Mouse (Mus musculus): ENCODE measurements around the gene Rbfox1. TPM values are rescaled to one million over a fixed set of nuclear protein-coding genes. Genes with fewer than 3 reads are reported as not detected.

The Rbfox1 gene
- polyA plus RNA-seq, 1 experiment from 2014 or later = 1.9 TPM

DNA sequence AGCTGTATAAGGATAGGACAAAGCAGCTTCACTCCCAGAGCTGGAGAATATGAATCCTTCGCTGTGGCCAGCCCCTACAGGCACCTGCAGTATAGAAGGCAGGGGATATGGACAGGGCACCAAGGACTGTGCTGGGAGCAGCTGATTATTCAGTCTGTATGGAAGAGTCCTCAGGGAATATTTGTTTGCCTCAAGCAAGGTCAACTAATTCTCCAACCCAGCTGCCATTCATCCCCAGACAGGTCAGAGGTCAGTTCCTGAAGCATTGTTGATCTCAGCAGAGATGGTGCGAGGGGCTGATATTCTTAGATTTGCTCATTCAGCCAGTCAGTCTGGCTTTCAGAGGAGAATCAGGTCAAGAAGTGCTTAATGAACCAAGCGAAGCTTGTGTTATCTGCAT is 1175.7 kb downstream of the Rbfox1 start:
- DNase-seq (ENCODE audit: low spot score) (no peak), ATAC-seq (ENCODE audit: low FRiP score, low TSS enrichment) (no peak)
- Histone ChIP-seq H3K4me3 (ENCODE audit: low read depth, low read length) (no peak overlapping the region), H3K4me2 (replicated peaks; ENCODE audit: low read depth) (no peak overlapping the region), H3K27me3 (ENCODE audit: control insufficient read depth, insufficient read depth, low read length) (no peaks in the 10 kb centered on the region), H3K27ac (replicated peaks) (no peak overlapping the region), H3K4me1 (replicated peaks; ENCODE audit: control insufficient read depth, insufficient read depth) (no peaks in the 10 kb centered on the region), H3K36me3 (ENCODE audit: control insufficient read depth, insufficient read depth, low read length) (no peaks in the 10 kb centered on the region), H3K9me3 (ENCODE audit: control insufficient read depth, low read length) (no peaks in the 10 kb centered on the region), H3K9ac (ENCODE audit: low read length) (no peak overlapping the region)
- TF ChIP-seq EP300 (optimal IDR thresholded peaks at IDR 0.05) (no peak), CTCF (IDR thresholded peaks at IDR 0.05; ENCODE audit: low read depth) (no peak)
- 71% methylated on average over 3 of the region's 3 CpGs for WGBS

DNA sequence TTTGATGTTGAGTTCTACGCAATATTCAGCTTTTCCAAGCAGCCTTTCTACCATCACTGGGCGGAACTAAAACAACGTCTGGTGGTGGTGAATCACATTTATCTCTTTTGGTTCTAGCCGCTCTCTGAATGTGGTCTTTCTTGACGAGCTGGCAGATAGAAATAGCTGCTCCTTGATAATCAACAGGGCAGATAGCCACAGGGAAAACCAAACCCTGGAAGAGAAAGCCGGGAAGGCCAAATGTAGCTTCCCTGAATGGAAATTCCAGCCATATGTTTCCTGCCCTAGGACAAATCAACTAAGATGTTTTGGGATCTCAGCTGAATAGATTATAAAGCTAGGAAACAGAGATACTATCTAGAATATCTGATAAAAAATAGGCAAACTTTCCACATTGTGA is 1177.4 kb downstream of the Rbfox1 start:
- ATAC-seq (ENCODE audit: low FRiP score, low TSS enrichment) (no peak), DNase-seq (ENCODE audit: low spot score) (no peak)
- Histone ChIP-seq H3K9ac (ENCODE audit: low read length) (no peak overlapping the region), H3K27ac (replicated peaks) (no peak overlapping the region), H3K4me3 (ENCODE audit: low read depth, low read length) (no peak overlapping the region), H3K4me1 (replicated peaks; ENCODE audit: control insufficient read depth, insufficient read depth) (no peaks in the 10 kb centered on the region), H3K36me3 (ENCODE audit: control insufficient read depth, insufficient read depth, low read length) (no peaks in the 10 kb centered on the region), H3K27me3 (ENCODE audit: control insufficient read depth, insufficient read depth, low read length) (no peaks in the 10 kb centered on the region), H3K9me3 (ENCODE audit: control insufficient read depth, low read length) (no peaks in the 10 kb centered on the region), H3K4me2 (replicated peaks; ENCODE audit: low read depth) (no peak overlapping the region)
- 81% methylated on average over 6 of the region's 6 CpGs for WGBS
- TF ChIP-seq EP300 (optimal IDR thresholded peaks at IDR 0.05) (no peak), CTCF (IDR thresholded peaks at IDR 0.05; ENCODE audit: low read depth) (no peak)

DNA sequence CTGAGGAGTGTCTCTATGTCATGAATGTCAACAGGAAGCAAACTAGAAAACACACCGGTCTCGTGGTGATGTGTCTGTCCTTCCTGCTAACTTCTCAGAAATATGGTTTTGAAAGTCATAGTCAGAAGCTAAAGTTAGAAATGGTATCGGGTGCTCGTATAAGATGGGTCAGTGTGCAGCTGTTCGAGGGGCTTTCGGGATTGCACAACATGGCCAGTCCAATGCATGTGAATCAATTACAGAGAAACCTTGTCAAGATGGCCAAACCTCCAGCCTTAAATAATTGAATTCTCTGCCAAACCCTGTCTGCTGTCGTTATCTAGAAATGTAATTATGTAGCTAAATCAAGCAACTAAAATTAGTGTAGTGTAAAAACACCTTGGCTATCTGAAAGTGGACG is 1182.0 kb downstream of the Rbfox1 start:
- WGBS = 78% methylated on average over 8 of the region's 8 CpGs
- H3K9ac ChIP-seq (ENCODE audit: low read length) = no peak overlapping the region
- no peak for DNase-seq (ENCODE audit: low spot score)
- no peak for ATAC-seq (ENCODE audit: low FRiP score, low TSS enrichment)
- H3K36me3 ChIP-seq (ENCODE audit: control insufficient read depth, insufficient read depth, low read length) = no peaks in the 10 kb centered on the region
- no peak for TF ChIP-seq CTCF (IDR thresholded peaks at IDR 0.05; ENCODE audit: low read depth)
- TF ChIP-seq EP300 (optimal IDR thresholded peaks at IDR 0.05) = no peak
- no peaks in the 10 kb centered on the region for H3K9me3 ChIP-seq (ENCODE audit: control insufficient read depth, low read length)
- no peaks in the 10 kb centered on the region for H3K27me3 ChIP-seq (ENCODE audit: control insufficient read depth, insufficient read depth, low read length)
- no peaks in the 10 kb centered on the region for H3K4me1 ChIP-seq (replicated peaks; ENCODE audit: control insufficient read depth, insufficient read depth)
- no peak overlapping the region for H3K27ac ChIP-seq (replicated peaks)
- H3K4me2 ChIP-seq (replicated peaks; ENCODE audit: low read depth) = no peak overlapping the region
- no peak overlapping the region for H3K4me3 ChIP-seq (ENCODE audit: low read depth, low read length)

DNA sequence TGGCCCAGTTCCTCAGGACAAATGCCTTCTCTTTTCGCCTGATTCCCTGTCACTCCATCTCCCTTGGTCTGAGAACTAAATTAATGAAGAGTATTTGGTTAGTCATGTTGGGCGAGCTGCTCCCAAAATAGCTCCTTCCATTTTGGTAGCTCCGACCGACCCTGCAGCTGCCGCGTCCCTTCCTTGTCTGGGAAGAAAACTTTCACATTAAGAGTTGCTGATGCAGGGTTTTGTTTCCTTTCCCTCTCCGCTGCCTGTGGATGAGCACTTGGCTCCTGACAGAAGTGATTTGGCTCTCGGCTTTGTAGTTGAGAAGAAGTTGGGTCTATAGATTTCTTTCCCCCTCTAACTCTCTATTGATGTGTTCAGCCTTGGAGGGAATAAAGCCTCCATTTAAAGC is 1184.4 kb downstream of the Rbfox1 start:
- Histone ChIP-seq H3K36me3 (ENCODE audit: control insufficient read depth, insufficient read depth, low read length) (no peaks in the 10 kb centered on the region), H3K9me3 (ENCODE audit: control insufficient read depth, low read length) (no peaks in the 10 kb centered on the region), H3K27me3 (ENCODE audit: control insufficient read depth, insufficient read depth, low read length) (no peaks in the 10 kb centered on the region), H3K4me2 (replicated peaks; ENCODE audit: low read depth) (no peak overlapping the region), H3K27ac (replicated peaks) (no peak overlapping the region), H3K4me3 (ENCODE audit: low read depth, low read length) (no peak overlapping the region), H3K4me1 (replicated peaks; ENCODE audit: control insufficient read depth, insufficient read depth) (no peaks in the 10 kb centered on the region), H3K9ac (ENCODE audit: low read length) (no peak overlapping the region)
- ATAC-seq (ENCODE audit: low FRiP score, low TSS enrichment) = no peak
- no peak for DNase-seq (ENCODE audit: low spot score)
- 49% methylated on average over 8 of the region's 8 CpGs for WGBS
- TF ChIP-seq EP300 (optimal IDR thresholded peaks at IDR 0.05) (no peak), CTCF (IDR thresholded peaks at IDR 0.05; ENCODE audit: low read depth) (no peak)

DNA sequence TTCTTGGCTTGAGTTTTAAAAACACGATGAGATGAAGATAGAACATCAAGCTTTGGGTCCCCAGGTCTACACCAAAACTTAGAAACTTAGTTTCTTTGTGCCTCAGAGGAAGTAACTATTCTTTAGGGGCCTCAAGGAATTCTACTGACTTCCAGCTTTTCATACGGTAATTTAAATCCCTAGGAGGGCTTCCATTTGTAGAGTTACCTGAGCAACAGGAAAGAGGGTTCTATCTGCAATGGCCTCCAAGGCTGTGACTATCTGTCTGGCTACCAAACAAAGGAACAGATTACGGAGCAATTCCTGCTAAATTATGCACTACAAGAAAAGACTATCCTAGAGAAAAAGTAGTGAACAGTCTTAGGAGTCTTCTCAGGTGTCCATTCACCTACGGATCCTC is 1189.6 kb downstream of the Rbfox1 start:
- WGBS = 74% methylated on average over 4 of the region's 4 CpGs
- DNase-seq (ENCODE audit: low spot score) = no peak
- no peak for TF ChIP-seq EP300 (optimal IDR thresholded peaks at IDR 0.05)
- TF ChIP-seq CTCF (IDR thresholded peaks at IDR 0.05; ENCODE audit: low read depth) = no peak

DNA sequence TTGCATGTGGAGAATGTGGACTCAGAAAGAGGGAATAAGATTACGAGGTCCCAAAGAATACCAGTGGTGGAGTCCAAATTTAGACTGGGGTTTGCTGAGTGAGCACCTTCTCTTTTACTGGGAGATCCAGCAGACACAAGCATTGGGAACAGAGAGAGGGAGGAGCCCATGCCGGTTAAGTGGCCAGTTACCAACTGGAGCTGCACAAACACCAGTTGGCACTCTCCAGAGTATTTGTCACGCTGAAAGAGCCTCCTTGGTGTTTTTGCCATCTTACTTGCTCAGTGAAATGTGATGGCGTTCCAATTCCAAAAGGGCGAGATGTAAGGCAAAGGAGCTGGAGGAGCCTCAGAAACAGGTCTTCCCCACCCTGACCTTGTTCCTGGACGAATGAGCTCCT is 1190.6 kb downstream of the Rbfox1 start:
- no peak for TF ChIP-seq CTCF (IDR thresholded peaks at IDR 0.05; ENCODE audit: low read depth)
- TF ChIP-seq EP300 (optimal IDR thresholded peaks at IDR 0.05) = no peak
- Histone ChIP-seq H3K4me2 (replicated peaks; ENCODE audit: low read depth) (no peak overlapping the region), H3K9ac (ENCODE audit: low read length) (no peak overlapping the region), H3K36me3 (ENCODE audit: control insufficient read depth, insufficient read depth, low read length) (no peaks in the 10 kb centered on the region), H3K27me3 (ENCODE audit: control insufficient read depth, insufficient read depth, low read length) (no peaks in the 10 kb centered on the region), H3K9me3 (ENCODE audit: control insufficient read depth, low read length) (no peaks in the 10 kb centered on the region), H3K4me1 (replicated peaks; ENCODE audit: control insufficient read depth, insufficient read depth) (no peaks in the 10 kb centered on the region), H3K27ac (replicated peaks) (no peak overlapping the region), H3K4me3 (ENCODE audit: low read depth, low read length) (no peak overlapping the region)
- ATAC-seq (ENCODE audit: low FRiP score, low TSS enrichment) (no peak), DNase-seq (ENCODE audit: low spot score) (no peak)
- 82% methylated on average over 6 of the region's 6 CpGs for WGBS

More for the DNA sequence above, 1189.6 kb downstream of the Rbfox1 start:
- Histone ChIP-seq H3K9ac (ENCODE audit: low read length) (no peak overlapping the region), H3K27ac (replicated peaks) (no peak overlapping the region), H3K4me2 (replicated peaks; ENCODE audit: low read depth) (no peak overlapping the region), H3K4me1 (replicated peaks; ENCODE audit: control insufficient read depth, insufficient read depth) (no peaks in the 10 kb centered on the region), H3K4me3 (ENCODE audit: low read depth, low read length) (no peak overlapping the region), H3K9me3 (ENCODE audit: control insufficient read depth, low read length) (no peaks in the 10 kb centered on the region), H3K36me3 (ENCODE audit: control insufficient read depth, insufficient read depth, low read length) (no peaks in the 10 kb centered on the region), H3K27me3 (ENCODE audit: control insufficient read depth, insufficient read depth, low read length) (no peaks in the 10 kb centered on the region)
- ATAC-seq (ENCODE audit: low FRiP score, low TSS enrichment) = no peak
